Mouse (Mus musculus): ENCODE results near the gene Tent5c. TPM values are rescaled to one million over a fixed set of nuclear protein-coding genes. Genes with fewer than 3 reads are reported as not detected.
A peak's percentile ranks its signal among the peaks of the same experiment; 100 is the strongest.

Tent5c gene
- polyA plus RNA-seq, 1 experiment from 2014 or later: 32.5 TPM

- DNase-seq (peak; percentile 56), ATAC-seq (peak; percentile 88)
- H3K36me3 ChIP-seq (replicated peaks; ENCODE audit: insufficient read depth, low read length): peaks cover 11% of the 10 kb centered on the region; the same call in 1 of the 2 replicates
- WGBS (ENCODE audit: insufficient replicate concordance): 59% methylated on average over 5 of the region's 5 CpGs
- no peaks in the 10 kb centered on the region for H3K9me3 ChIP-seq (ENCODE audit: low read length)
- peaks cover 10% of the 10 kb centered on the region; the same call in 1 of the 2 replicates for H3K27me3 ChIP-seq (ENCODE audit: insufficient read depth, low read length)
- peak overlapping the region; percentile 84; the same call in 1 of the 2 replicates for H3K4me3 ChIP-seq (ENCODE audit: low read depth, low read length)
- H3K27ac ChIP-seq (ENCODE audit: low read depth): peak overlapping the region; percentile 99
- H3K9ac ChIP-seq (replicated peaks): peak overlapping the region; percentile 60
- peak; percentile 98 for TF ChIP-seq EP300 (IDR thresholded peaks at IDR 0.05; ENCODE audit: low read depth)
- no peak for TF ChIP-seq CTCF (IDR thresholded peaks at IDR 0.05; ENCODE audit: low read depth)
- peak overlapping the region; percentile 57 for H3K4me2 ChIP-seq (ENCODE audit: low read depth, low read length)
- peaks cover 40% of the 10 kb centered on the region for H3K4me1 ChIP-seq (ENCODE audit: insufficient read depth)
Measured at GRCm38 (mm10) chr3:100482971-100483610, 6.0 kb downstream of the Tent5c start.

- TF ChIP-seq CTCF (IDR thresholded peaks at IDR 0.05; ENCODE audit: low read depth) (no peak), EP300 (IDR thresholded peaks at IDR 0.05; ENCODE audit: low read depth) (peak; percentile 94)
- H3K4me2 ChIP-seq (ENCODE audit: low read depth, low read length): peak overlapping the region; percentile 57
- peak overlapping the region; percentile 99 for H3K27ac ChIP-seq (ENCODE audit: low read depth)
- H3K4me1 ChIP-seq (ENCODE audit: insufficient read depth): peaks cover 40% of the 10 kb centered on the region
- H3K9me3 ChIP-seq (ENCODE audit: low read length): no peaks in the 10 kb centered on the region
- DNase-seq (peak; percentile 61), ATAC-seq (peak; percentile 87)
- H3K27me3 ChIP-seq (ENCODE audit: insufficient read depth, low read length): peaks cover 6% of the 10 kb centered on the region; the same call in 1 of the 2 replicates
- H3K9ac ChIP-seq (replicated peaks): peak overlapping the region; percentile 60
- H3K36me3 ChIP-seq (replicated peaks; ENCODE audit: insufficient read depth, low read length): peaks cover 12% of the 10 kb centered on the region; the same call in 1 of the 2 replicates
- peak overlapping the region; percentile 84 for H3K4me3 ChIP-seq (ENCODE audit: low read depth, low read length)
- 40% methylated on average over 7 of the region's 7 CpGs for WGBS (ENCODE audit: insufficient replicate concordance)
Measured at GRCm38 (mm10) chr3:100482324-100482911, 6.7 kb downstream of the Tent5c start.

DNA sequence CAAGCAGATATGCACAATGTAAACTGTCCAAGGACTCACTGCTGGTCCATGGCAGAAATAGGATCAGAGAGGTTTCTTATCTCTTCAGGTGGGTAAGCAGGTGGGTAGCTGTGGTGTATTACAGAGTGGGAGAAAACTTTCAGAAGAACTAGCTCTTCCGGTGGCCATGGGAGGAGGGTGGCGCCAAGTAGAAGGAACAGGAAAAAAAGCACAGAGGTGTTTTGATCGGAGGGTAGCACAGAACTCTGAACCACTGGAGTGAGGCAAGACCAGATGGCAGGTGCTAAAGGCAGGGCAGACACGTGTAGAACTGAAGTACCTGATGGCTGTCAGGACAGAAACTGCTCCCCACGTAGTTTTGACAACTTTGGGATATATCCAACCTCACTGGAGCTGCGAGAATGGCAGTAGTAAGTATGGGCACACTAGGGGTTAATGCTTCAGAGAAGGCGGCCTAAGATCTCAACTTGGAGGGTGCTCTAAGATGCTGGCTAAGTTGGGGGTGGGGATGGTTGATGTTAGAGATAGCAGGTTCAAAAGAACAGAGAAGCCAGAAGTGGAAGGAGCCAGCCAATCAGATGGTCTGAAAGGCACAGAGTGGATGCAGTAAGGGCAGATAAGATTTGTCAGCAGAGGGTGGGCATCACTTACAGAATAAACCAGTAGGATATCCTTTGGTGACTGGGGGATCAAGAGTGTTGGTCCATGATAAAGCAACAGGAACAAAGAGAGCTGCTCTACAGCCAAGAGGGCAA lies 8.7 kb downstream of the Tent5c start:
- no peak overlapping the region for H3K4me3 ChIP-seq (ENCODE audit: low read depth, low read length)
- DNase-seq: no peak
- H3K9me3 ChIP-seq (ENCODE audit: low read length): no peaks in the 10 kb centered on the region
- no peaks in the 10 kb centered on the region for H3K27me3 ChIP-seq (ENCODE audit: insufficient read depth, low read length)
- WGBS (ENCODE audit: insufficient replicate concordance): 67% methylated on average over 7 of the region's 7 CpGs
- peaks cover 10% of the 10 kb centered on the region; the same call in 1 of the 2 replicates for H3K36me3 ChIP-seq (replicated peaks; ENCODE audit: insufficient read depth, low read length)
- no peak overlapping the region for H3K9ac ChIP-seq (replicated peaks)
- no peak for TF ChIP-seq CTCF (IDR thresholded peaks at IDR 0.05; ENCODE audit: low read depth)
- no peak for TF ChIP-seq EP300 (IDR thresholded peaks at IDR 0.05; ENCODE audit: low read depth)
- peak overlapping the region; percentile 57 for H3K4me2 ChIP-seq (ENCODE audit: low read depth, low read length)
- H3K27ac ChIP-seq (ENCODE audit: low read depth): peak overlapping the region; percentile 0; the same call in 1 of the 2 replicates
- ATAC-seq: no peak
- peaks cover 34% of the 10 kb centered on the region for H3K4me1 ChIP-seq (ENCODE audit: insufficient read depth)

GRCm38 (mm10) chr3:100474950-100475472 lies 14.1 kb downstream of the Tent5c start:
- no peaks in the 10 kb centered on the region for H3K9me3 ChIP-seq (ENCODE audit: low read length)
- DNase-seq (no peak), ATAC-seq (no peak)
- TF ChIP-seq EP300 (IDR thresholded peaks at IDR 0.05; ENCODE audit: low read depth) (no peak), CTCF (IDR thresholded peaks at IDR 0.05; ENCODE audit: low read depth) (no peak)
- peaks cover 54% of the 10 kb centered on the region for H3K36me3 ChIP-seq (replicated peaks; ENCODE audit: insufficient read depth, low read length)
- no peak overlapping the region for H3K27ac ChIP-seq (ENCODE audit: low read depth)
- H3K4me1 ChIP-seq (ENCODE audit: insufficient read depth): peaks cover 5% of the 10 kb centered on the region
- H3K4me3 ChIP-seq (ENCODE audit: low read depth, low read length): no peak overlapping the region
- no peak overlapping the region for H3K4me2 ChIP-seq (ENCODE audit: low read depth, low read length)
- 0 out of 2 replicates have a peak, but pooled peaks cover 5% of the 10 kb centered on the region for H3K27me3 ChIP-seq (ENCODE audit: insufficient read depth, low read length)
- 69% methylated on average over 8 of the region's 8 CpGs for WGBS (ENCODE audit: insufficient replicate concordance)
- no peak overlapping the region for H3K9ac ChIP-seq (replicated peaks)

GRCm38 (mm10) chr3:100474536-100474935 lies 14.6 kb downstream of the Tent5c start:
- peaks cover under 1% of the 10 kb centered on the region; the same call in 1 of the 2 replicates for H3K4me1 ChIP-seq (ENCODE audit: insufficient read depth)
- peaks cover 54% of the 10 kb centered on the region for H3K36me3 ChIP-seq (replicated peaks; ENCODE audit: insufficient read depth, low read length)
- TF ChIP-seq EP300 (IDR thresholded peaks at IDR 0.05; ENCODE audit: low read depth) (no peak), CTCF (IDR thresholded peaks at IDR 0.05; ENCODE audit: low read depth) (no peak)
- no peak overlapping the region for H3K4me2 ChIP-seq (ENCODE audit: low read depth, low read length)
- no peak overlapping the region for H3K27ac ChIP-seq (ENCODE audit: low read depth)
- 0 out of 2 replicates have a peak, but pooled peaks cover 5% of the 10 kb centered on the region for H3K27me3 ChIP-seq (ENCODE audit: insufficient read depth, low read length)
- H3K4me3 ChIP-seq (ENCODE audit: low read depth, low read length): no peak overlapping the region
- WGBS (ENCODE audit: insufficient replicate concordance): 87% methylated on average over 7 of the region's 7 CpGs
- no peak overlapping the region for H3K9ac ChIP-seq (replicated peaks)
- ATAC-seq (no peak), DNase-seq (no peak)
- H3K9me3 ChIP-seq (ENCODE audit: low read length): no peaks in the 10 kb centered on the region

Data from liver, postnatal 0 days (tissue).